Mouse (Mus musculus) retina, embryonic 14.5 days (tissue): ENCODE data around the gene Ddx42.
"Not testable (repeated sequence)": the region's sequence is repeated elsewhere in the genome, so short reads cannot be mapped to it uniquely, and the experiment has no call there.

Experiments
- DNase-seq: peaks from one replicate; pipeline ENCODE4 v3.0.0-alpha.2; 2015; ENCODE audit warnings: low spot score

Ddx42 gene

DNA sequence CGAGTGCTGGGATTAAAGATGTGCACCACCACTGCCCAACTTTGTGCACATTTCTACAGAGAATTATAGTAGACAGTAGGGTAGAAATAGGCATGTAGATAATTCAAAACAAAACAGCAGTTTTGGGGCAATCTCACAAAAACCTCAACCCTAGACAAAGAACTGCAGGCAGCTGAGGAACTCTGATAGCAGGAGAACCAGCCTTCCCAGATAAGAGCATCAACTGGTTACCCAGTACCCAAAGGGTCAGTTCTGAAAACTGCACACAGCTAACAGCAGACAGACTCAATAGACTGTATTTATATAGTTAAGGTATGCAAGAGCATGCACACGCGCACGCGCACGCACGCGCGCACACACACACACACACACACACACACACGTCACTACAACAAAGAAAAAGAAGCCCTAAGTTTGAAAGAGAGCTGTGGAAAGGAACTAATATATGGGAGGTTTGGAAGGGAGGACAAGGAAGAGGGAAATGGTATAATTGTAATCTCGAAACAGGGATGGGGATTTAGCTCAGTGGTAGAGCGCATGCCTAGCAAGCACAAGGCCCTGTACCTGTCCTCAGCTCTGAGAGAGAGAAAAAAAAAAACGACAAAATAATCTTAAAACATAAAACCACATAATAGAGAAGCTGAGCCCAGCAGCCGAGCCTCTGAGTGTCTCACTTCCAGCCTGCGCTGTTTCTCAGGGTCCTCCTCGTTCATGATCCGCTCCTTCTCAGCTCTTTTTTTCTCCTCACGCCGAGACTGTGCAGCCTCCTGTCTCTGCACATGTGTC is 15.2 kb upstream of the Ddx42 start:
- no peak for DNase-seq

DNA sequence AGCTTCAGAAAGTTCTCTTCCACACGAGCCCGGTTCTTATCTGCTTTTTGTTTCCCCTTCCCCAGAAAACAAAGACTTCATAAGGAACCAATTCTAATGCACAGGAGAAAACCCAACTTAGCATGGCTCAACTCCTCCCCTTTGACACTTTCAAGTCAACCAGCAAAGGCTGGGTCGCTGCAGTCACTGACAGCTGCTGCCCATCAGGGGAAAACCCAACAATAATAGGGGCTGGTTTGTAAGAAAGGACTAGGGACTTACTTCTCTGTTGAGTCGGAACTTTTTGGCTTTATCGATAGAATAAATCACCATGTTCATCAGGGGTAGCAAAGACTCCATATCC is 14.6 kb upstream of the Ddx42 start, which contains the start of gene Strada:
Gene Strada (minus strand): TSS at position 46 of the 343 bp plus-strand sequence.
- no peak for DNase-seq

DNA sequence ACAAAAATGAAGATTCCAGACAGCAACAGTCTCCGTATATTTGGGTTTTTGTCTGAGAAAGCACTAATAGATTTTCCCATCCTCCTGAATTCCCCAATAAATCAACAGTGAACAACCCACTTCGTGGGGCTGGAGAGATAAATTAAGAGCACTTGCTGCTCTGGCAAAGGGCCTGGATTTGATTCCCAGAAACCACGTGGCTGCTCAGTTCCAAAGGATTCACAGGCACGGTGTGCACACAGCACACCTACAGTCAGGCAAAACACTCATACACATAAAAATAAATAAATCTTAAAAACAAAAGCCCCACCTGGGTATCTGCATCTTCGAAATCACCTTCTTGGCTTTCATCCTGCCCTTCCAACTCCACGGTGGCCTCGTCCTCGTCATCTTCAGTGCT is 4.0 kb upstream of the Ddx42 start:
- no peak for DNase-seq

DNA sequence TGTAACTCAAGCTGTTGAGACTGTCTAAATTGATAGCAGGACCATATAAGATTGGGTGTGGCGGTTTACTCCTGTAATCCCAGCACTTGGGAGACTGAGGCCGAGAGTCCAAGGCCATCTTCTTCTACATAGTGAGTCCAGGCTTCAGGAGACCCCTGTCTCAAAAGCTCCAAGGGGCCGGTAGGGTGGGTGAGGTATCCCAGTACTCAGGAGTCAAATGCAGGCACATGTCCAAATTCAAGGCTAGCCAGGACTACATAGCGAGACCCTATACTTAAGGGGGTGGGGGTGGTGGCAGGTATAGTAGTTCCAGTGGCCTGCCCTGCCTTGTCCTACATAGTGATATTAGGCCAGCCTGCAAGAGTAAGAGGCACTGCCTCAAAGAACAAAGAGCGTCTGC is 1.9 kb upstream of the Ddx42 start:
- no peak for DNase-seq

DNA sequence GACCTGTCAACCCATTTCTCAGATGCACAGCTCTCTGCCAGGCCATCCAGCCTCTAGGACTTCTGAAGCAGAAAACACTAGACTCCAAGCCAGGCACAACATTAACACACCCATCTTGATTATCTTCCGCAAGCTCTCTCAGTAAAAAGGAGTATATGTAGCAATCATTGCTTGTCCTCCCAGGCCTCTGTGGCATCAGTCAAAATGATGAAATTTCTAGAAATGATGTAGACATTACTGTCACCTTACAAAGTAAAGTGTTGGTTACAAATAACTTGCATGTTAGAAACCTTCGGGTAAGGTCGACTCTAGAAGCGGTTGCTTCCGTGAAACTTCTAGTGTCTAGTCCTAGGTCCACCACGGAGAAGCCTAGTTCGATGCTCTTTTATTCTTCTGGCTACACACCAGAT is 1.3 kb upstream of the Ddx42 start:
- no peak for DNase-seq

DNA sequence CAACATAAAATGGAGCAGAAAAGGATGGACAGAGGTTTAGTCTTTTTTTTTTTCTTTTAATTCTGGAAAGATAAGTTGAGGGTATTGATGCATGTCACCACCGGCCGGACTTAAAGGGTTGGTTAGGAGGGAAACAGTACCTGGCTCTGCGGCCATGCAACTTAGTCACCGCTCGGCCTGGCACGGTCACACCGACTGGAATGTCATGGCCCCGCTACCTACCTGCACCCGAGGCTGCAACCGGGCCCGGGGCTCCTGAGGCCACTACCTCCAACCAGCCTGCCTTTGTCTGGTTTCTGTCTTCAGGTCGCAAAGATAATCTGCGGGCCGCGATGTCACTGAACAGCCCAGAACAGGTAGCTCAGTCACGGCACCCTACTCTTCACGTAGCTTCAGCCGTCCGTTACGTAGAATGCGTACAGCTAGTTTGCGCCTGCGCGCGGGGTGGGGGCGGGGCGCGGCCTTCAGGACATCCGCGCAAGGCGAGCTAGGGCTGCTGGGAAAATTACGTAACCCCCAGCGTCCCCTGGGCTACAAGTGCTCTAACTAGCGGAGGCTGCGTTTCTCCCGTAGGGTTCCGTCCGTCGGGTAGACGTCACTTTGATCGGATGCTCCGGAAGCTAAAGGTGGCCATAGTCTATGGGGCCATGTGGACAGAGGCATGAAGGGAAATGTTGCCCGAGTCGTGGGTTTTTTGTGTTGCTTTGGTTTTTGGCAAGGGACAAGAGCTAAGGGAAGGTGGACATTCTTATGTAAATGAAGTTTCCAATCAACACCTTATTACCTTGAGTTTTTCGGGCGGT is 598 bp upstream of the Ddx42 start, which contains the start of gene Ccdc47:
Gene Ccdc47 (minus strand): TSS at position 418 of the 803 bp plus-strand sequence.
- peak; percentile 99 for DNase-seq

DNA sequence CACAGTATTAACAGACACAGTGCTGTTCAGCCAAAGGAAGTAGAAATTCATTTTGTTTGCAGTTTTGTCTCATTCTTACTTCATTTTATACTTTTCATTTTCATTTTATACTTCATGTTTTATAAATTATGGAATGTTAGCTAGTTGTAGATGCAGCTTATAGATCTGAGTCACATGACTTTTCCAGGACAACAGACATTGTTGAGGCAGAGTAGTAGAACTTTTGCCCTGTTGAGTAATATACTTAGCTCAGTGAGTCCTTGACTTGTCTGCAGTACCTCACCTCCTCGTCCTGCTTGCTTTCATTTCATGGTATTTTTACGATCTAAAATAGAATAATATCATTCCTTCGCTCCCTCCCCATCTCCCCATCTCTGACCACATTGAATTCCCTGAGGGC is 3.9 kb downstream of the Ddx42 start:
- DNase-seq: no peak

DNA sequence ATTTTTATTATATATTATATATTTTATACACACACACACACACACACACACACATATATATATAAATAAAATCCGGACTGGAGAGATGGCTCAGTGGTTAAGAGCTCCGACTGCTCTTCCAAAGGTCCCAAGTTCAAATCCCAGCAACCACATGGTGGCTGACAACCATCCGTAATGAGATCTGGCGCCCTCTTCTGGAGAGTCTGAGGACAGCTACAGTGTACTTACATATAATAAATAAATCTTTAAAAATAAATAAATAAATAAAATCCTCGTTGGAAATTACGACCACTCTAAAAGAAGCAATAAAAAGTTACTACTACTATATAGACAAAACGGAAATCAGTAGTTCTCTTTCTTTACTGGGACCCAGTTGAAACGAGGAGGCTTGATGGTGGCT is 17.3 kb downstream of the Ddx42 start:
- not testable (repeated sequence) for DNase-seq

DNA sequence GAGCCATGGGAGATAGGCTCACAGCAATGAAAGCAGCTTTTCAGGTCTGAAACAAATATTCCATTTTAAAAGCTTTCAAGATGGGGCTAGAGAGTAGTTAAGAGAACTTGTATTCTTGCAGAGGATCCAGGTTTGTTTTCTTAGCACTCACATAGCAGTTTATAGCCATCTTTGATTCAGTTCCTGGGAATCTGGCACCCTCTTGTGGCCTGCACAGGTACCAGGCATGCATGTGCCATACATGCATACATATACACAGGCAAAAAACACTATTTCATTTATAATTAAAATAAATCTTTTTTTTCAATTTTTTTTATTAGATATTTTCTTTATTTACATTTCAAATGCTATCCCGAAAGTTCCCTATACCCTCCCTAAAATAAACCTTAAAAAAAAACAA is 30.1 kb downstream of the Ddx42 start:
- peak; percentile 24 for DNase-seq

DNA sequence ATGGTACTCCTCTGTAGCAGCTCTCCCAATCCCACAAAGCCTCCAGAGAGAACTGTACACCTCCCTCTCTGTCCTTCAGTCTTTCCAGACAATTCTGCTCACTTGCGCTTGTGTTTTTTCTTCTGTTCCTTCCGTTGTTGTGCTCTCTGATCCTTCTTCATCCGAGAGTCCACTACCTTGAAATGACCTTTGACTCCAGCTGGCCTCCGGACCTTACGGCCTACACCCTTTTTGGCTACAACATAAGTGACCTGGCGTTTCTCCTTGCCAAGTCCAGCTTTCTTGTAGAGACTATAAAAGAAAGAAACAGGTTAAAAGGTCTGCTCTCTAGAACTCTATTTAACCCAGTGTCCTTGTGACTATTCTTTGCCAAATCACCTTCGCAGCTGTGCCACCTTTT is 32.6 kb downstream of the Ddx42 start:
- DNase-seq: no peak

DNA sequence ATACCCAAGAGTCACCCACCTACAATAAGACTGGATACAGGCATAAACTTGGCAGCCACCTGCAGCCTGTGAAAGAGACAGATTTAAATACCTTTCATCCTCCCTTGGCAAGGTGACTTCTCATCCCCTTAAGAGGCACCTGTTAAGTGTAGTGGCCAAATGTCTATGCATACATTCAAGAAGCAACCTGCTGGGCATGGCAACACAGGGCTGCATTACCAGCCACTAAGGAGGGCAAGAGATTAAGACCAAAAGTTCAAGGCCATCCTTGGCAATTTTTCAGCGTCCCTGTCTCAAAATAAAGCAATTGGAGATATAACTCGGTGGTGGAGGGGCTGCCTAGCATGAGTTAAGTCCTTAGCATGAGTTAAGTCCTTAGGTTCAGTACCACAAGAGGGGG is 38.0 kb downstream of the Ddx42 start:
- DNase-seq: no peak

DNA sequence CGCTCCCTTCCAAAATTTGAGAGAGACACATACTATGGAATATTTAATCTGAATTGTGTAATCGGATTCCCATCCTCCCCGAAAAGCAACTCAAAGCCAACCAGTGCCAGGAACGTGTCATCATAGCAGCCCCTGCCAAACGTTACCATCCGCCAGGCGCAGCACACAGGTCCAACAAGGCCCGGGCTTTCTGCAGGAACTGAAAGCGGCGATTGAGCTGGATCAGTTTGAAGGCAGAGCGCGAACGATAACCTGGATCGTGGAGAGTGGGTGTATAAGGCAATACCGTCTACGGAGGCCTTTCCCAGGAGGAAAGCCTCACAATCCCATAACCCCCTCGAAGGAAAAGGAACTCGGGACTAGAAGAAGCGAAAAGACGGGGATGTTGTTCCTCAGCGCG is 38.4 kb downstream of the Ddx42 start:
- DNase-seq: no peak

DNA sequence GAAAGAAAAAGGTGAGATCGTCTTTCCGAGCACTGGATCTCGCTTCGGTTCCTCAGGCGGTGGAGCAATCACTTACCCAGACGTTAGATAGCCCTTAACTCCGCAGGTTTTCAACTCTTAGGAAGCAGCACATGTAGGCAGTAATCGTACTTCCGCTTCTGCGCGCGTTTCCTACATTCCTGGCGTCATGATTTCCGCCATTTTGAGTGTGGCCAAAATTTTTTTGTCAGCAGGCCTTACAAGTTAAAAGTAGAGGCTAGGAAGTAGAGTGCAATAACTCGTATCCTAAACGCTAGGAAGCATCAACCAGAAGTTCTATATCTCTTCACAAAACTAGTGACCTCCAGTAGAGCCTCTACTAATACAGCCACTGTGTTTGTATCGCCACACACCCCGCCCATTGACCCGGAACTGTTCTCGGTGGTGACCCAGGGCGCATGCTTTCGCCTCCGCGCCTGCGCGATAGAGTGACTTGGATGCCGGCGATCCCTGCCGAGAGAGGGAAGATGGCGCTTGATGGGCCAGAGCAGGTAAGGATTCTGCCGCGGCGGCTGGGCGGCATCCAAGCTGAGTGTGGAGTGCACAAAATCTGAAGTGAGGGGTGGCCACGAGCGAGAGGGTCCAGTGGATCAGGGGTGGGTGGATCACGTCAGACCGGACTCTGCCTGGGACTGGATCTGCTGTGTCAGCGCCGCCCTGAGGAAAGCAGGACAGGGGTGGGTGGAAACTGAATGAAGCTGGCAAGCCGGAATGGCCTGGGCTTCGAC is 39.1 kb downstream of the Ddx42 start, which contains the start of the genes Ftsj3 and Psmc5:
Gene Ftsj3 (minus strand): TSS at position 395 of the 767 bp plus-strand sequence.
Gene Psmc5 (plus strand): TSS at position 470 of the 767 bp plus-strand sequence.
- DNase-seq: peak; percentile 98

DNA sequence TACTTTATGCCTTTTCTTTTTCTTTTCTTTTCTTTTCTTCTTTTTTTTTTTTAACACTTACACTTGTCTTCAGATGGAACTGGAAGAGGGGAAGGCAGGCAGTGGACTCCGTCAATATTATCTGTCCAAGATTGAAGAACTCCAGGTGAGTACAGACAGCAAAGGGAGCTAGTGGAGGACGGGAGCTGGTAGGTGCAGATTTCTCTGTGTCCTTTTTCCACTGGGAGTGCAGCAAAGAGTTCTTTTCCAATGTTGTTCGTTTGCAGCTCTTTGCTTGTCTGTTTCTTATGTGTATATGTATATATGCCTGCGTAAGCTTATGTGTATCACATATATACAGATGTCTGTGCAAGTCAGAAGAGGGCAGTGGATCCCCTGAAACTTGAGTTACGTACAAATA is 40.0 kb downstream of the Ddx42 start:
- DNase-seq: no peak

DNA sequence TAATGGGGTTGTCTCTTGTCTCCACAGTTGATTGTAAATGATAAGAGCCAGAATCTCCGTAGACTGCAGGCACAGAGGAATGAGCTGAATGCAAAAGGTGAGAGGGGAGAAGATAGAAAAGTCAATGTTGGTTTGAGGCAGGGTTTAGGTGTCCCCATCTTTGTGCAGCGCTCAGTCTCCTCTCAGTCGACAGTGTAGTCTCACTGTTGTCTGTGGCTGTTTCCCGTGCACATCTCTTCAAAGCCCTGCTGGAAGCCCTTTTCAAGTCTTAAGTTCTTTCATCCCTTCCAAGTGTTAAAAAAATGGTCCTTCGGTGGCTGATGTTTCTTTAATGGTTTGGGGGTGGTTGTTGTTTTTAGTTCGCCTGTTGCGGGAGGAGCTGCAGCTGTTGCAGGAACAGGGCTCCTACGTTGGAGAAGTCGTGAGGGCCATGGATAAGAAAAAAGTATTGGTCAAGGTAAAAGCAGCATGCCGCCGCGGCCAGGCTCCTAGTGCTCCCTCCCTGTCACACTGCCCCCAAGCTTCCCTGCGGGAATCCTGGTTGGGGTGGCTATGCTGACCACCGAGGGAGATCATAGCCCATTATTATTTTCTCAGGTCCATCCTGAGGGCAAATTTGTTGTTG is 44.2 kb downstream of the Ddx42 start:
- no peak for DNase-seq

DNA sequence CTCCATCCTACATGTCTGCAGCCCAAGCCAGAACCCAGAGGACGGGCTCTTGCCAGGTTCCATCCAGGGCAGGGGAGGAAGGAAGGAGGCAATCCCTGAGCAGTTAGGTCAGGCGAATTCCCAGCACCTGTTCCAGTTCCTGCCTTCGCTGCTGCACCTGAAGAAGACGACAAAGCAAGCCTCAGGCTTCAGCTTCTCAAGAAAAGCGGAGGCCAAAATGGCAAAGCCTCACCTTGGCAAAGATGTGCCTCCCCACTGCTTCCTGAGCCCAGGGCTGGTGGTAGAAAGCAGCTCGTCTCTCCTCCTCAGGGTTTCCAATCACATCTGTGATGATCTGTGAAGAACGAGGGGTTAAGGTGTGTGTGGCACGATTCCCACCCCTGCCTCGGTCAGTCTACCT is 47.2 kb downstream of the Ddx42 start:
- no peak for DNase-seq

DNA sequence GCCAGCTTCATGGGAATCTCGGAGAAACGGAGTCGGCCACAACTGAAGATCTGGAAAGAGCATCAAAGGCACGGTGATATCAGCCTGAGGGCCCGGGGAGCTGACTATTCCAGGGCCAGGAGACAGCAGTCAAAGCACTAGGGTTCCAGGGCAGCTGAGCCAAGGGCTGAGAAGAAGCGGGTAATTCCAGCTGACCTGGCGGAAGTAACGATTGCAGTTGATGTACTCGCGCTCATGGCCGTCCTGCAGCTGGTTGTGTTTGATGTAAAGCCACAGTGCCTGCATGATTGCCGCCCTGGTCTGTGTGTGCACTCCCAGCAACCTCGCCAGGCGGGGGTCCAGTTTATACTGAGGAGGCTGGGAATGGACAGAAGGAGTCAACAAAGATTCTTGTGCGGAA is 48.3 kb downstream of the Ddx42 start:
- no peak for DNase-seq

DNA sequence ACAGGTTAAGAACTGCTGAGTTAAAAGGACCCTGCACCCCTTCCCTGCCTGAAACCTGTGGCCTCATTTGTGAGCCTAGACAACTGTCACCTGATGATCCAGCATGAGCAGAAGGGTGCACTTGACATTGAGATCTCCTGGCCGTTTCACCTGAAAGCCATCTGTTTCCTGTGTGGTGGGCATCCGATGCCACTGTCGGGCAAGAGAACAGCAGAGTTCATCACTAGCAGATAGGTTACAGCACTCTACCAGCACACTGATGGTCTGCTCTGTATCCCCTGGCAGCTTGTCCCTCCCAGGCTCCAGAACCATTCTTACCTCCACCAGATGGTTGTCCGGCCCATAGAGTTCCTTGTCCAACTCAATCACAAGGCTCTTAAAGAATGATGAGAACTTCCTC is 48.8 kb downstream of the Ddx42 start:
- DNase-seq: no peak

DNA sequence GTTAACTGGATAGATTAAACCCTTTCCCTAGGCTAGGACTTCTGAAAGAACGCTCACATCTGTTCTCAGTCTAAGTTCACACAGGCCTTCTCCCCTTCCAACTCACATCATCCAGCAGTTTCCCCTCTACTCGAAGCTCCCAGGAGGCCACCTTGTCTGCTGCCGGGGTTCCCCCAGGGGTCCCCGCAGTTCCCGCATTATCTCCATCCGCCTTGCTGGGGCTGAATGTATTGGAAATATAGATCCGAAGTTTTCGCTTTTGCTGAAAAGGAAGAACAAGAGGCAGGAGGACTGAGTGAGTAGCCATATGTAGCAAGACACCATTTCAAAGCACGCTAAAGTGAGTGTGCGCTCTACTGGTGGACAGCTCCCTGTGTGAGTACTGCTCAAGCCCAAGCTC is 49.7 kb downstream of the Ddx42 start:
- no peak for DNase-seq

DNA sequence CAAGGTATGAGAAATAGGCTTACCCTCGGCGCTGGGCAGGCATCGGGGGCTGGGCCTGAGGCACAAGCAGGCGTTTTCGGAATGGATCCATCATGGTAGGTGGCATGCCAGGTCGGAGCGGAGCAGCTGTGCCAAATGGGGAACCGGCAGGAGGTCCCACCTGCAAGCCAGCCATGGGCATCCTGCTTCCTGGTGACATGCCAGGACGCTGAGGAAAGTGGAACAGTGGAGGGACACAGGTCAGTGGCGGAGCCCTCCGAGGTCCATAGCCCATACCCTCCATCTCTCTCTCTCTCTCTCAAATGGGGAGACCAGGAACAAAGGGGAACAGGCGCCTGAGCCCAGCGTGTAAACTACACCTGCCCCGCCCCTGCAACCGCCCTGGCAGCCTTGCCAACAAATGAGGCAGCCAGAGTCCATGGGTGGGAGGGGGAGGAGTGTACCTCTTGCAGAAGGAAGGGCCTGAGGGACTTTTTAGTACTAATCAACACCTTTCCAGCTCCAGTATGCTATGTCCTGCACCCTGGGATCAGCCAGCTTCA is 50.7 kb downstream of the Ddx42 start:
- no peak for DNase-seq

DNA sequence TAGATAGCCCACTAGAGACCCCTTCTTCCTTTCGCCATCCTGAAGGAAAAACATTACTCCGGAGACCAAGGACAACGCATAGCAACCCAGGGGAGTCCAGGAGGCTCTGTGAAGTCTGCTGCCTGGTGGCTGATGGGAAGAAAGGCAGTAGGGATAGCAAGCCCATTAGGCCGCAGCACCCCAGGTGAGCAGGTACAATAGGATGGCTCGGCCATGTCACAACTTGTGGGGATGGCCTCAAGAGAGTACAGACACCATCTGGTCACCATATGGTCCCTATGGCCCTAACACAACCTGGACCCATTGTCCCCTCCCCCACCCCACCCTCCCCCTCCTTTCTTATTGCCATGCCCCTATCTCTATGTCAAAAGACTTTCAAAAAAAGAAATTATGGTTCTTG is 51.1 kb downstream of the Ddx42 start:
- DNase-seq: no peak
